Mouse (Mus musculus) cerebellum, postnatal 36 days (tissue): ENCODE results near the gene Cab39l.
"Not testable (repeated sequence)": the region's sequence is repeated elsewhere in the genome, so short reads cannot be mapped to it uniquely, and the experiment has no call there.

ENCODE experiments used
- DNase-seq, 2 experiments: peaks; one replicate each; pipeline ENCODE4 v3.0.0; 2021 to 2022; ENCODE audit warnings: mixed read lengths in 2 of 2

Gene Cab39l

DNA sequence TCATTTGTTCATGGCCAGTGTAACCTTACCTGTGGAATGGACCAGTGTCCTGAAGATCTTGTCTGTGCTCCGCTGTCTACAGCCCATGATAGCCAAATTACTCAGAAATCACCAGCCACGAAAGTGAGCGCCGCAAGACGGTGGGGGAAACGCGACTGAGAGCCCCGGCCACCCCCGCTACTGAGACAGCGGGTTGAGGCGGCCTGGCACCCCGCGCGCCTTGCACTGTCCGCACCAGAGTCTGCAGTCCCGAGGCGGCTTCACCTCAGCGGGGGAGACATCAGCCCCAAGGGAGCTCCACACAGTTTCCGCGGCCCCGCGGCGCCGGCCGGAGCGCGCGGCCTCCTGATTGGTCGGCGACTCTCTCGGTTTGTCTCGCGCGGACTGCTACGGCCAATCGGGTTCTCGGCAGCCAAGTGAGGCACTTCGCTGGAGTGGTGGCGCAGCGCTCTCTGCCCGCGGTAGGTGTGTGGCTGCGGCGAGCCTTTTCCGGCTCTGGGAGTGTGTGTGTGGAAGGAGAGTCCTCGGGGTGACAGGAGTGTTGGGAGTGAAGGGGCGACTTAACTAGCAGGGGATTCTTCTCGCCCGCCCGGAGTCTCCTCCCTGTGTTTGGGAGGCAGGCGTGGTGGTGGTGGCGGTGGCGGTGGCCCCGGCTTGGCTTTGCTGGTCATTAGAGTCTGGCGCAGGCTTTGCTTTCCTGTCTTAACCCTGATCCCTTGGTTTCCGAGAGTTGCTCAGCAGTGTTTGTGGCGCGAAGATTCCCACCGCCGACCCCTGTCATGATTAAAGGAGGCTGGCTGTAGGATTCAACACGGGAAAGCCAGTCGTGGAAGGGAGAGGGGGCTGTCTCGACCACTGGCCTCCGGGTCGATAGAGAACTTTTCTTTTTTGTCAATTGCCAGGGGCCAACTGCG is at the start of gene Cab39l, which contains the start of gene Setdb2:
Cab39l (plus strand) TSS at position 415 of the 914 bp plus-strand sequence.
Setdb2 (minus strand) TSS at position 327 of the 914 bp plus-strand sequence.
- DNase-seq = peak; percentile 91

DNA sequence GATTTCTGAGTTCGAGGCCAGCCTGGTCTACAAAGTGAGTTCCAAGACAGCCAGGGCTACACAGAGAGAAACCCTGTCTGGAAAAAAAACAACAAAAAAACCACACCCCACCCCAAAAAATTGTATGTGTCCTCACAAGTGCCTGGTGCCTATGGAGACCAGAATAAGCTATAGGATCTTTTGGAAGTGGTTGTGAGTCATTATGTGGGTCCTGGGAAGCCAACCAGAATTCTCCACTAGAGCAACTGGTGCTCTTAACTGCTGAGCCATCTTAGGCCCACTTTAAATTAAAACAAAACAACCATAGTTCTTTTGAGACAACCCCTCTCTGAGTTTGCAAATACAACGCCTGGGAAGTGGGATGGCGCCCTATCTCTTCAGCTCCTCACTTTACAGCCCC is 45.5 kb upstream of the Cab39l start, which contains the start of gene Phf11c:
Phf11c (minus strand) TSS at position 101 of the 400 bp plus-strand sequence.
- no peak for DNase-seq

DNA sequence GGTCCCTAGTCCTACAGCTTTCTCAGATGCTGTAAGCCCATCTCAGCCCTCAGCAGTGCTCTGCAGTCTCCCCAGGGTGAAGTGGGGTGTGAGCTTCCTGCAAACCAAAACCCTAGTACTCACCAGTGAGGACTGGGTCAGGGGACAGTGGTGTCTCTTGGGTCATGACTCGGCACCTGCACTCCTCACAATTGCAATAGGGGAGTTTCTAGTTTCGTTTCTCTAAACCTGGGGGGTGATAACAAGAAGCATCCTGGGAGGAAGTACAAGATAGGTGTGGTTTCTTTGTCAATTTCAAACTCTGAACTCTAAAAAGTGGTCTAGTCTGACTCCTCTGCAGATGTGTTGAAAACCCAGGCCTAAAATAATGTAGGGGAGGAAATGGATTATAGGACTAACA is 43.8 kb upstream of the Cab39l start:
- DNase-seq = no peak

GRCm38 (mm10) chr14:59414979-59415378 is 25.8 kb upstream of the Cab39l start:
- DNase-seq = not testable (repeated sequence)

DNA sequence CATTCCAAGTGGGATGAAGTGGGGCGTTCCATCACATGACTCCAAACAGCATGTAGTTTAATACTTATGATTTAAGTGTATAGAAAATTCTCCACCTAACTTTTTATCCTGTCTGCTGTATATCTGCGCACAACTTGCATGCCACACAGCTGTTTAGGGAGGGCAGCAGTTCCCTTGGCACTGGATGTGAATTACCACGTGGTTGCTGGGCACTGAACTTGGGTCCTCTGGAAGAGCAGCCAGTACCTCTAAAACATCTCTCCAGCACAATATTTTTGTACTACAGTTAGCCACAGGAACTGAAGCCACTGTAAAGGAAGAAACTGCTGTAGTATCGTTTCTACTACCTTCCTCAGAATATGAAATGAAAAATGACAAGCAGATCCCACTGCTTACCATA is 22.6 kb upstream of the Cab39l start:
- DNase-seq = no peak

DNA sequence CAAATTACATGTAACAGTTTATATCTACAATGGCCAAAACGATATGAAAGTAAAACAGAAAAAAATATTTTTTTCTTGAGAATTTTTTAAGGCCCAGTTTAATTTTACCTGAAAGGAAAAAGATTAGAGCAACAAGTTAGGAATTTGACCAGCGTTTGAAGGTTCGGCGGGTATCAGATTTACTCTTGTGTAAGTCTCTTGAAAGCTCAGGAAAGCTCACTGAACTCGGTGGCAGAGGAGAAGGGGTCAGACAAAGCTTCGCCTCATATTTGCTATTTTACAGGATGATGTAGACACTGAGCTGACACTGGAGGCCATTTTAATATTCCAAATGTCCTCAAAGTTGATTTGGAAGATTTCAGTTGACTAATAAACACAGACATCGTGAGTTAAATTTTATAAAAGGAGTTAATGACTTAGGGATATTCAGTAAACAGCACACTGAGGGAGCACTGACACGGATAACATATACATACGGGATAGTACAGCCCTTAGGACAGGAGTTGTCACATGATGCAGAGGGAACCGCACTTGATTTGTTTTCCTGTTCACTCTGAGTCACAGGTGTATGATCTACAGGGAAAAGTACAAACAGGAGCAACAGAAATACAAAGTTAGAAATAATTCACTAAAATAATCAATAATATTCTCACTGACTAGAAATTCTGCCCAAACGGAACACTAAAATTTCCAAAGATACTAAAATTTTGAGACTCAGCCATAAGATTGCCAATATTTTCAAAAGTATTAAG is 17.7 kb upstream of the Cab39l start:
- DNase-seq = no peak

- DNase-seq = no peak
Measured at GRCm38 (mm10) chr14:59430556-59430955, 10.2 kb upstream of the Cab39l start.

DNA sequence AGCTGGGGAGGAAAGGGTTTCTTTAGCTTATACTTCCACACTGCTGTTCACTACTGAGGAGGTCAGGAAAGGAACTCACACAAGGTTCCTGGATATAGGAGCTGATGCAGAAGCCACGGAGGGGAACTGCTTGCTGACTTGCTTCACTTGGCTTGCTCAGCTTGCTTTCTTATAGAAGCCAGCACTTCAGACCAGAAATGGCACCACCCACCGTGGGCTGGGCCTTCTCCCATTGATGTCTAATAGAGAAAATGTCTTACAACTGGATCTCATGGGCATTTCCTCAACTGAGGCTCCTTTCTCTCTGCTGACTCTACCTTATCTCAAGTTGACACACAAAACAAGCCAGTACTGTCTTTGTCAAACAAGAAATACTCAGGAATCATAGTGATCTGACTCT is 6.9 kb upstream of the Cab39l start:
- no peak for DNase-seq

GRCm38 (mm10) chr14:59435206-59435605 is 5.6 kb upstream of the Cab39l start:
- no peak for DNase-seq

GRCm38 (mm10) chr14:59437398-59437797 is 3.4 kb upstream of the Cab39l start:
- no peak for DNase-seq

- DNase-seq = no peak
Measured at GRCm38 (mm10) chr14:59438505-59438904, 2.3 kb upstream of the Cab39l start.

DNA sequence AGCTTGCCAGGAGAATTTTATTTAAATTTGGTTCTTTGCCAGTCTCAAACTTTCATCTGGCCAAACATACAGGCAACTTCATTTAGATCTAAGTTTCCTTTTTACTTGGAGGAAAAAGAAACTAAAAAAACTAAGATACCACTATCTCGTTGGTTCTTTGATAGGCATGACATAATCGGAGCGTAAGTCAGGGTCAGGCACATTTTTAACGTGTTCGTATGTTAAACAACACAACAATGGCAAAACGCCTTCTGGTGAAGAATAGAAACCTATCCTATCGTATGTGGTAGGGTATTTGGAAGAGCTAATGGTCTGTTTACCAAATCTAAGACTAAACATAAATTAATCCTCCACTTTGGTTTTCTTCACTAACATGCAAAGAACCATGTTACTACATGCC is 733 bp upstream of the Cab39l start:
- no peak for DNase-seq

DNA sequence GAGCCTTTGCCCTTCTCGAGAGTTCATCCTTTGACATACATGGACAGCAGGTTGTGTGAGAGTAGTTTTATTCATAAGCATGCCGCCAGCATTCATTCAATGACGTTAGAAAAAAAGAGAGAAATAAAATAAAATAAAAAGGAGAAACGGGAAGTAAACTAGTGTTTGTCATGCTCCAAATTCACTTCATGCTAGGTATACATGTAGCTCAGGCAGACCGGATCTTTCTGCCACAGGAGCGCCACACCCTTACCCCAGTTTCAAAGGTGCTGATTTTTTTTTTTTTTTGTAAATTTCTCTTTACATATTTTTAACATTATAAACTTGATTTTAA is 667 bp downstream of the Cab39l start:
- DNase-seq = no peak

DNA sequence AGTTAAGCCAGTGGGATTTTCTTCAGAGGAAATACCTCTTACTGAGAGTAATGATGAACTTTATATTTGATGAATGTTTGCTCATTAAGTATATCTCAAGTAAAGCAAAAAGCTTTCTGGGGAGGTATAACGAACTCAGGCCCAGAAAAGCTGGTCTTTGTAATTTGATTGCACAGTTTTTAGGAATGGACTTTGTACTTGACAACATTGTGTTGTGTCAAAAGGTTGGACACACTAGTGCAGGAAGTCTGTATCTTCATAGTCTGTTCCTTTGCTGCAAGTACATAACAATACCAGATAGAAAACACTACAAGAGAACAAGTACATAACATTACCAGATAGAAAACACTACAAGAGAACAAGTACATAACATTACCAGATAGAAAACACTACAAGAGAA is 4.6 kb downstream of the Cab39l start:
- no peak for DNase-seq

DNA sequence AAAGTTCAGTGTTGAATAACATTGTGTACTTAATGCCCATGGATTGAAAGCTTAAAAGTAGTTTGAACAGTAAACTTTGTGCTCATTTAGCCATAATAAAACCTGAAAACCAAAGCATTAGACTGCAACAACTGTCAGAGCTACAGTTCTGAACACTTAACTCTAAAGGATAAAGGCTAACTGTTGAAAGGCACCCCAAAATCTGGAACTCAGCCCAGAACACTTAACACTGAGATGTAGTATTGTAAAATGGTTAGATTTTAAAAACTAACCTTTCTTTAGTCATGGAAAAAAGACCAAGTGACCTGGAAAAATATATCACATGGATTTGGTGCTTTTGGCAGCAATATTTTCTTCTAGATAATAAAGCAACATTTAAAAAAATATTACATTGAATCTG is 7.2 kb downstream of the Cab39l start:
- no peak for DNase-seq

DNA sequence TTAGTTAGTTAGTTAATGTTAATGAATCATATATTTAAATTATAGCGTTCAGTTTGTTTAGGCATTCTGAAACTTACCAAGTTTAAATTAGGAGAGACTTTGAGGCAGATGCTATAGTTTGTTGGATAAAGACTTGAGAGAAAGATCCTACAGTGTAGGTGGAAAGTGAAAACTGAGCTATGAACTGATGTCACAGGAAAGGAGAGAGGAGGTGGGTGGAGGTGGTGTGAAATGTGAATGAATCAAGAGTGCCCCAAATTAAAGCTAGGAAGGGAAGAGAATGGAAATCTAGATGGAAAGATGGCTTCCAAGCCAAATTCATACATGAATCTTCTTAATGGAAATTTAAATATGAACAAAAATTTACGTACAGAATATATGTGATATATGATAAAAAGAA is 25.7 kb downstream of the Cab39l start:
- DNase-seq = no peak

- no peak for DNase-seq
Measured at GRCm38 (mm10) chr14:59467798-59468197, 27.0 kb downstream of the Cab39l start.

- no peak for DNase-seq
Measured at GRCm38 (mm10) chr14:59470781-59471180, 30.0 kb downstream of the Cab39l start.

DNA sequence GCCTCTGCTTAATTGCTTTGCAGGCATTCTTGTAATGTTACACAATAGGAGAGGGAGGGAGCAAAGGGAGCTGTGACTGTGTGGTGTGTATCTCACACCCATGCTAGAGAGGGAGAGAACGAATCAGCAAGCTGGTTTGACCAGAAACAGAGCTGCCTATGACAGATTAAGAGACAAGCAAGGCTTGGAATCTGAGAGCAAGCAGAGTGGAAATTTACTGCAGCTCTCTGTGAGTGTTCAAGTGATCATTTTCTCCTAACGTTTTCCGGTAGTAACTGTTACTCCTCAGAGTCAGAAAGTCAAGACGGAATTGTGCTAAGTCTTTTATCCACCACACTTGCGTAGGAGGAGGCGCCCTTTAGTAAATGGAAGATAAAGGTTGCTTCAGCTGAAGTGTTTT is 37.9 kb downstream of the Cab39l start:
- no peak for DNase-seq

DNA sequence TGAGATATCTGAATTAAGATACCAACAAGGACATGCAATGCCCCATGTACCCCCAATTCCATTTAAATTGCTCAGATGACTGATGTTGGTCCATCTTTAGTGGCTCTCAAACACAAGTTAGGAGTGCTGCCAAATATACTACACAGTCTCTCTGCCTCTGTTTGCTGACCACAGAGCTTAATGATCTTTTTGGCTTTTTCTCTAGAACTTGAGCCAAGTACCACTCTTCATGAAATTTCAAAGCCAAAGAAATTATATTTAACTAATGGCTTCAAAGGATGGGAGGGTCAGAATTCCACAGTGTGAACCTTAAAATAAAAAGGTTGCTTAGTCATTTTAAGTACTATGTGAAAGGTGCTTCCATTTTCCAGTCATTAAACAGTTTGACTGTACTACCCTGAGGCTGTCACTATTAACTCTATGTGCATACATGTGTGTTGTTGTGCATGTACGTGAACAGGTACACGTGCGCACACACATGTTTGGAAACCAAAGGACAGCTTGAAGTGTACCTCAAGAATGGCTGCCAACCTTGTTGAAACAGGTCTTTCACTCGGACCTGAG is 44.6 kb downstream of the Cab39l start:
- no peak for DNase-seq

DNA sequence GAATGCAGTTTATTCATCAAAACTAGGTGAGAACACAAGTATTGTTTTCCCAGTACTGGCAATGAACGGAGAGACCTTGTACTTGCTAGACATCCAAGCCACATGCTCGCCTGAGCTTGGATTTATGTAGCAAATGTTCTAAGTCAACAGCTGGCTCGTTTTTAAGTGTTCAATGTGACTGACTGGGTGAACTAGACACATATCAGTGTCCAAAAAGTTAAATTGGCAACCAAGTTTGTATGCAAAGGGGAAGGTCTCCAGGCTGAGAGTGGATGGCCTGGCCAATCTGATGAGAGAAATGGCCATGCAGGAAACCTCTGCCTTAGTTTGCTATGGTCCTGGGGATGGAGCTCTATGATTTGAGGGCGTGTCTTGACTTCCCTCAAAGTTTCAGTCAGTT is 51.6 kb downstream of the Cab39l start:
- DNase-seq = no peak

- DNase-seq = no peak
Measured at GRCm38 (mm10) chr14:59497928-59498327, 57.2 kb downstream of the Cab39l start.

GRCm38 (mm10) chr14:59504831-59505230 is 64.1 kb downstream of the Cab39l start:
- no peak for DNase-seq

DNA sequence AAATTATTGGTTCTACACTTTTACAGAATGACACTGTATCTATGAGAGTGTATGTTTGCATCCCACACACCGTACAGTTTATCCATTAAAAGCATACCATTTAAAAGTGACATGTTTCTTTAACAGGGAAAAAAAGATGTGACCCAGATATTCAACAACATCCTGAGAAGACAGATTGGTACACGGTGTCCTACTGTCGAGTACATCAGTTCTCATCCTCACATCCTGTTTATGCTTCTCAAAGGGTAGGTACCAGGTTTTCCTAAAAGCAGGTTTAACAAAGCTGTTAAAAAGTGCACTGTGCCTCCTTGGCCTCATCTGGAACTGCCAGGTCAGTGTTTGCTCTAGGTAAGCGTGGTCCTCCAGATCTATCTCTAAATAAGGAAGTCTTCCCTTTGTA is 65.4 kb downstream of the Cab39l start:
- no peak for DNase-seq
